Mouse (Mus musculus): ENCODE measurements around the gene Mc3r. TPM values are rescaled to one million over a fixed set of nuclear protein-coding genes. Genes with fewer than 3 reads are reported as not detected.

Mc3r gene
- not detected in 2 replicates for polyA plus RNA-seq (2012; rRNA removed; ENCODE audit: low replicate concordance)

DNA sequence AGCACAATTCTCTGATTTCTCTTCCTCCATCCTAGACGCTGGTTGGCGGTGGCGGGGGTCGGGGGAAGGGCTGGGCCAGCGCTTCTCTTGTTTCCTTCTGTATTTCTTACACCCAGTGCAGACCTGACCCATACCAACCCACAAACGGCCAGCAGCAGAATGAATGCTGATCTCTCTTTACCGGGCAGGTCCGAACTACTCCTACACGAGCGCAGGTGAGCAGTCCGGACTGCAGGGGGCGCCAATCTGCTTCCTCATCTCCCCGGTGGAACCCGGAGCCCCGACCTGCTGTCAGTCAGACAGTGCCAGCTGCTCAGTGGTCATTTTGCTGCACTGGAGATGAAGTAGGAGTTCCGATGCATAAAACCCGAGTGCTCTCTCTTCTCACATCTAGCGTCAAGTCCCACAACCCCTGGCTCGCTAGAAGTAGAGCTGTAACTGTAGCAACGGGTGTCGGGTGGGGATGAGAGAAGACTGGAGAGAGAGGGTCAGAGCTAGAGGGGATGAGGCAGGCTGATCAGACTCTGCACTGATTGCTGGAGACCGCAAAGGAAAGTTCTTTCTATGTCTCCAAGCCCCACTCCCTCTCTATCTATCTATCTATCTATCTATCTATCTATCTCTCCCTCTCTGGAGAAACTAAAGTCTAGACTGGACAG is at the start of gene Mc3r:
TSS of gene Mc3r (plus strand) at position 387 of the 659 bp plus-strand sequence.

Other genes starting within 250 kb of the Mc3r start
- gene Cbln4, start 205.0 kb upstream of the Mc3r start, polyA plus RNA-seq (2012; rRNA removed; ENCODE audit: low replicate concordance), result not detected in 2 replicates
- gene Fam210b, start 97.1 kb downstream of the Mc3r start, polyA plus RNA-seq (2012; rRNA removed; ENCODE audit: low replicate concordance), result 20.4 and 27.0 TPM in 2 replicates
- gene Aurka, start 122.0 kb downstream of the Mc3r start, polyA plus RNA-seq (2012; rRNA removed; ENCODE audit: low replicate concordance), result 6.4 and 6.7 TPM in 2 replicates
- gene Cstf1, start 122.2 kb downstream of the Mc3r start, polyA plus RNA-seq (2012; rRNA removed; ENCODE audit: low replicate concordance), result 16.2 and 16.7 TPM in 2 replicates
- gene Cass4, start 145.3 kb downstream of the Mc3r start, polyA plus RNA-seq (2012; rRNA removed; ENCODE audit: low replicate concordance), result 0.16 and 0.59 TPM in 2 replicates
- 19.1 and 29.3 TPM in 2 replicates for gene Rtf2, start 192.1 kb downstream of the Mc3r start, polyA plus RNA-seq (2012; rRNA removed; ENCODE audit: low replicate concordance)
- not detected in 2 replicates for gene Gcnt7, start 210.1 kb downstream of the Mc3r start, polyA plus RNA-seq (2012; rRNA removed; ENCODE audit: low replicate concordance)
- gene Fam209, start 224.0 kb downstream of the Mc3r start, polyA plus RNA-seq (2012; rRNA removed; ENCODE audit: low replicate concordance), result not detected in 2 replicates

Data from duodenum, adult 2 months (tissue).